In genomic region chr3:85707421-85707820, GRCm38 (mm10) we compare ENCODE assay signal across 8 mouse cellular contexts.
A peak's percentile ranks its signal among the peaks of the same experiment; 100 is the strongest.
DNase-seq lines count a peak whose midpoint lies in the region; ATAC-seq and TF ChIP-seq lines count a peak whose summit lies in the region.

No protein-coding gene starts in this region.

- TF ChIP-seq CTCF in lung, adult 2 months (IDR thresholded peaks at IDR 0.05; ENCODE audit: insufficient read depth, low read length) = peak; percentile 62

- H3K36me3 ChIP-seq in splenic B cell, adult 2 months (ENCODE audit: control insufficient read depth, insufficient read depth, low read length, poor library complexity, severe bottlenecking) = no peaks in the 10 kb centered on the region

- no peak for DNase-seq in frontal cortex, postnatal 10 days (ENCODE audit: low spot score in 2 of 2)
- DNase-seq in urinary bladder, postnatal 14 days (ENCODE audit: low spot score) = peak; percentile 61
- no peak for DNase-seq in urinary bladder, postnatal 4 days (ENCODE audit: low spot score in 2 of 2)
- peak; percentile 25 to 59 for DNase-seq in cerebellum, postnatal 25 days
- DNase-seq in hindlimb bud, embryonic 11.5 days (ENCODE audit: extremely low spot score, low read depth, low spot score) = peak; percentile 35
- peak; percentile 40 for DNase-seq in lung, adult 2 months
- peak; percentile 56 for DNase-seq in splenic B cell, adult 2 months (ENCODE audit: low read depth, low spot score)

- WGBS in lung, adult 2 months = 34% methylated on average over 7 of the region's 7 CpGs

- peaks cover 3% of the 10 kb centered on the region for H3K4me1 ChIP-seq in lung, adult 2 months (ENCODE audit: control insufficient read depth, insufficient read depth, low read length)

- no peak for TF ChIP-seq POLR2A in lung, adult 2 months (IDR thresholded peaks at IDR 0.05; ENCODE audit: borderline replicate concordance, extremely low read depth, low read depth, low read length)

- H3K4me3 ChIP-seq in lung, adult 2 months (replicated peaks; ENCODE audit: extremely low read depth, low read depth, low read length) = no peak overlapping the region

- peak; percentile 85 for ATAC-seq in frontal cortex, adult (ENCODE audit: low TSS enrichment)

- no peaks in the 10 kb centered on the region for H3K27me3 ChIP-seq in splenic B cell, adult 2 months (ENCODE audit: control insufficient read depth, insufficient read depth, low read length, poor library complexity, severe bottlenecking)

Comparison
In these comparisons a context has a peak if more than half of its experiments do, and no peak if none do; other contexts are left out.
1. DNase-seq: peak in urinary bladder, postnatal 14 days (single experiment), cerebellum, postnatal 25 days (2 of 2), hindlimb bud, embryonic 11.5 days (single experiment), lung, adult 2 months (single experiment) and splenic B cell, adult 2 months (single experiment); none in frontal cortex, postnatal 10 days (0 of 2) and urinary bladder, postnatal 4 days (0 of 2).